Mouse (Mus musculus) heart, embryonic 14.5 days (tissue): ENCODE data around the gene Mknk1. TPM values are rescaled to one million over a fixed set of nuclear protein-coding genes. Genes with fewer than 3 reads are reported as not detected.

Source experiments
- ATAC-seq: fragments of 200-750 bp; cut with Nextera tagmentation; 2 replicates; pipeline ENCODE4 v1.8.0; 2017; ENCODE audit warnings: low read depth, moderate TSS enrichment; ENCODE audit not compliant: insufficient number of reproducible peaks, insufficient read depth, low FRiP score
- H3K27ac ChIP-seq, 2 experiments: fragments of 200-500 bp in 1 of 2; fragments of 300-500 bp in 1 of 2; sonication (generic) in 1 of 2; replicated peaks in 1 of 2; 2 replicates each; pipeline ENCODE4 v1.5.1; 2012 to 2014; ENCODE audit warnings: low read depth in 2 of 2, low read length in 2 of 2, control low read depth in 1 of 2, mild to moderate bottlenecking in 1 of 2, mixed read lengths in 1 of 2; ENCODE audit not compliant: control insufficient read depth in 1 of 2, insufficient read depth in 1 of 2
- H3K27me3 ChIP-seq: fragments of 300-500 bp; sonication (generic); 2 replicates; pipeline ENCODE4 v1.6.1; 2014; ENCODE audit warnings: mild to moderate bottlenecking, low read length, control low read depth; ENCODE audit not compliant: control insufficient read depth, insufficient read depth
- H3K36me3 ChIP-seq: fragments of 300-500 bp; sonication (generic); 2 replicates; pipeline ENCODE4 v1.6.1; 2014; ENCODE audit warnings: mild to moderate bottlenecking, control low read depth, low read length, mixed read lengths; ENCODE audit not compliant: control insufficient read depth, insufficient read depth
- H3K4me1 ChIP-seq, 2 experiments: fragments of 200-500 bp in 1 of 2; fragments of 300-500 bp in 1 of 2; sonication (generic) in 1 of 2; 2 replicates each; pipeline ENCODE4 v1.6.1; 2012 to 2014; ENCODE audit warnings: low read length in 2 of 2, control low read depth in 1 of 2, mixed read lengths in 1 of 2; ENCODE audit not compliant: control insufficient read depth in 2 of 2, insufficient read depth in 2 of 2
- H3K4me2 ChIP-seq: fragments of 300-500 bp; sonication (generic); 2 replicates; pipeline ENCODE4 v1.6.1; 2014; ENCODE audit warnings: mild to moderate bottlenecking, low read length
- H3K4me3 ChIP-seq, 2 experiments: fragments of 200-500 bp in 1 of 2; fragments of 300-500 bp in 1 of 2; sonication (generic) in 1 of 2; 2 replicates each; pipeline ENCODE4 v1.5.1; 2012 to 2014; ENCODE audit warnings: low read length in 2 of 2, mild to moderate bottlenecking in 2 of 2, control low read depth in 1 of 2, low read depth in 1 of 2, moderate library complexity in 1 of 2; ENCODE audit not compliant: control insufficient read depth in 1 of 2, insufficient read depth in 1 of 2
- H3K9ac ChIP-seq: fragments of 300-500 bp; sonication (generic); 2 replicates; pipeline ENCODE4 v1.6.1; 2014; ENCODE audit warnings: mild to moderate bottlenecking, low read length
- H3K9me3 ChIP-seq: fragments of 300-500 bp; sonication (generic); 2 replicates; pipeline ENCODE4 v1.6.1; 2016; ENCODE audit warnings: low read length, control low read depth; ENCODE audit not compliant: control insufficient read depth
- WGBS: fragments of 180-500 bp; shearing (Covaris S2); extraction: QIAGEN DNeasy Blood & Tissue Kit; methylation state at CpG from one replicate; pipeline ENCODE4 v1.1.7; 2014; 5-methylcytosine and 5-hydroxymethylcytosine counted together
- polyA plus RNA-seq: library from polyadenylated mRNA; unstranded; fragments of >200 nt; fragmentation: Nextera tagmentation; extraction: Ambion mirVana; gene quantifications from 2 replicates; pipeline ENCODE4 v1.2.1, GENCODE M21; 2014

Gene Mknk1
- polyA plus RNA-seq, 1 experiment from 2014 or later: 16.2 TPM

- ATAC-seq: no peak
- Histone ChIP-seq H3K4me3 (no peak overlapping the region), H3K9ac (no peak overlapping the region), H3K4me2 (no peak overlapping the region), H3K27me3 (no peaks in the 10 kb centered on the region), H3K9me3 (no peaks in the 10 kb centered on the region), H3K27ac (no peak overlapping the region), H3K36me3 (peaks cover 60% of the 10 kb centered on the region), H3K4me1 (peaks cover 3 to 5% of the 10 kb centered on the region in 2 experiments; a peak in 2 of 4 replicates)
- WGBS: 86% methylated on average over 3 of the region's 3 CpGs
Observed at GRCm38 (mm10) chr4:115873231-115873630, 34.2 kb downstream of the Mknk1 start.

GRCm38 (mm10) chr4:115878216-115878678, 39.2 kb downstream of the Mknk1 start:
- WGBS: 4% methylated on average over 11 of the region's 11 CpGs
- peak; percentile 33; the same call in 1 of the 2 replicates for ATAC-seq
- Histone ChIP-seq H3K4me1 (peaks cover 5 to 7% of the 10 kb centered on the region in 2 experiments; a peak in 2 of 4 replicates), H3K36me3 (peaks cover 36% of the 10 kb centered on the region), H3K4me3 (no peak overlapping the region), H3K9ac (peak overlapping the region; percentile 30; the same call in 1 of the 2 replicates), H3K27ac (no peak overlapping the region), H3K9me3 (no peaks in the 10 kb centered on the region), H3K4me2 (peak overlapping the region; percentile 51), H3K27me3 (no peaks in the 10 kb centered on the region)

- Histone ChIP-seq H3K4me3 (no peak overlapping the region), H3K9me3 (no peaks in the 10 kb centered on the region), H3K27ac (no peak overlapping the region), H3K4me1 (peaks cover 5 to 7% of the 10 kb centered on the region in 2 experiments; a peak in 2 of 4 replicates), H3K27me3 (no peaks in the 10 kb centered on the region), H3K4me2 (peak overlapping the region; percentile 51; the same call in 1 of the 2 replicates), H3K9ac (no peak overlapping the region), H3K36me3 (peaks cover 30% of the 10 kb centered on the region)
- 48% methylated on average over 9 of the region's 9 CpGs for WGBS
- no peak for ATAC-seq
Observed at GRCm38 (mm10) chr4:115878828-115879227, 39.8 kb downstream of the Mknk1 start.

- Histone ChIP-seq H3K4me1 (peaks cover 5 to 7% of the 10 kb centered on the region in 2 experiments; a peak in 2 of 4 replicates), H3K27me3 (no peaks in the 10 kb centered on the region), H3K4me2 (no peak overlapping the region), H3K9me3 (no peaks in the 10 kb centered on the region), H3K36me3 (peaks cover 7% of the 10 kb centered on the region; the same call in 1 of the 2 replicates), H3K4me3 (no peak overlapping the region), H3K9ac (no peak overlapping the region), H3K27ac (no peak overlapping the region)
- 29% methylated on average over 1 of the region's 1 CpGs for WGBS
- ATAC-seq: no peak
Observed at GRCm38 (mm10) chr4:115881183-115881582, 42.2 kb downstream of the Mknk1 start.

GRCm38 (mm10) chr4:115882195-115882594, 43.2 kb downstream of the Mknk1 start:
- Histone ChIP-seq H3K27me3 (no peaks in the 10 kb centered on the region), H3K36me3 (no peaks in the 10 kb centered on the region), H3K4me2 (no peak overlapping the region), H3K27ac (no peak overlapping the region), H3K4me3 (no peak overlapping the region), H3K9ac (no peak overlapping the region), H3K4me1 (peaks cover 5 to 7% of the 10 kb centered on the region in 2 experiments; a peak in 2 of 4 replicates), H3K9me3 (no peaks in the 10 kb centered on the region)
- WGBS: 46% methylated on average over 4 of the region's 4 CpGs
- no peak for ATAC-seq

- WGBS: 69% methylated on average over 6 of the region's 6 CpGs
- H3K36me3 ChIP-seq: no peaks in the 10 kb centered on the region
- no peaks in the 10 kb centered on the region for H3K4me1 ChIP-seq
- H3K9me3 ChIP-seq: no peaks in the 10 kb centered on the region
- peaks cover 18% of the 10 kb centered on the region for H3K27me3 ChIP-seq
- no peak within 1 kb of the TSS for H3K9ac ChIP-seq
- H3K27ac ChIP-seq: no peak within 1 kb of the TSS
- H3K4me2 ChIP-seq: no peak within 1 kb of the TSS
- ATAC-seq: no peak
- no peak within 1 kb of the TSS for H3K4me3 ChIP-seq
Observed at GRCm38 (mm10) chr4:115884022-115884421, 45.0 kb downstream of the Mknk1 start, which contains the start of gene Kncn. Kncn (plus strand) TSS chr4:115884400.

- Histone ChIP-seq H3K4me3 (no peak overlapping the region), H3K27ac (no peak overlapping the region), H3K4me2 (no peak overlapping the region), H3K4me1 (peaks cover 4 to 7% of the 10 kb centered on the region in 2 experiments; a peak in 2 of 4 replicates), H3K36me3 (no peaks in the 10 kb centered on the region), H3K27me3 (peaks cover 36% of the 10 kb centered on the region), H3K9me3 (no peaks in the 10 kb centered on the region), H3K9ac (no peak overlapping the region)
- no peak for ATAC-seq
- WGBS: 63% methylated on average over 3 of the region's 3 CpGs
Observed at GRCm38 (mm10) chr4:115885846-115886245, 46.8 kb downstream of the Mknk1 start.

- H3K27me3 ChIP-seq: peaks cover 47% of the 10 kb centered on the region
Observed at GRCm38 (mm10) chr4:115886875-115887274, 47.9 kb downstream of the Mknk1 start.

More at GRCm38 (mm10) chr4:115886875-115887274, 47.9 kb downstream of the Mknk1 start:
- ATAC-seq: no peak
- H3K4me1 ChIP-seq: peaks cover 4 to 7% of the 10 kb centered on the region in 2 experiments; a peak in 2 of 4 replicates
- WGBS: 43% methylated on average over 1 of the region's 1 CpGs
- no peaks in the 10 kb centered on the region for H3K36me3 ChIP-seq
- no peak overlapping the region for H3K4me2 ChIP-seq
- H3K9ac ChIP-seq: no peak overlapping the region
- no peaks in the 10 kb centered on the region for H3K9me3 ChIP-seq
- H3K4me3 ChIP-seq: no peak overlapping the region
- H3K27ac ChIP-seq: no peak overlapping the region
